Mouse (Mus musculus) embryonic fibroblast, embryonic 13.5 days (primary cell): Measurements from ENCODE around the gene Maged2. TPM values are rescaled to one million over a fixed set of nuclear protein-coding genes. Genes with fewer than 3 reads are reported as not detected.
"Not testable (repeated sequence)": the region's sequence is repeated elsewhere in the genome, so short reads cannot be mapped to it uniquely, and the experiment has no call there.

Experiments
- H3K27ac ChIP-seq: 2 replicates; pipeline ENCODE4 v1.5.1; 2012; ENCODE audit warnings: low read length, control low read depth, inconsistent platforms; ENCODE audit not compliant: insufficient read depth
- H3K4me1 ChIP-seq: 2 replicates; pipeline ENCODE4 v1.6.1; 2011; ENCODE audit warnings: low read length; ENCODE audit not compliant: control insufficient read depth, insufficient read depth
- H3K4me3 ChIP-seq: 2 replicates; pipeline ENCODE4 v1.5.1; 2011; ENCODE audit warnings: mild to moderate bottlenecking, control low read depth, low read length; ENCODE audit not compliant: insufficient read depth
- CTCF ChIP-seq: IDR thresholded peaks from 2 replicates; pipeline ENCODE4 v1.5.1; 2011; ENCODE audit warnings: mild to moderate bottlenecking, control low read depth, low read length, moderate library complexity, borderline replicate concordance; ENCODE audit not compliant: insufficient read depth
- POLR2A ChIP-seq: IDR thresholded peaks from 2 replicates; pipeline ENCODE4 v1.6.1; 2011; ENCODE audit warnings: low read depth, mild to moderate bottlenecking, control low read depth, low read length, moderate library complexity
- polyA plus RNA-seq: library from polyadenylated mRNA; stranded (reverse); fragments of >200 nt; gene quantifications from 2 replicates; pipeline ENCODE4 v1.2.4, GENCODE M21; 2011; ENCODE audit warnings: low read depth; ENCODE audit not compliant: missing spikeins, insufficient read length

The Maged2 gene
- 160 and 165 TPM in 2 replicates for polyA plus RNA-seq

GRCm38 (mm10) chrX:150814139-150814469 lies at the start of gene Maged2:
TSS of gene Maged2 (minus strand) at chrX:150814345.
- TF ChIP-seq POLR2A = peak; percentile 81
- no peak for TF ChIP-seq CTCF
- Histone ChIP-seq H3K4me1 (no peaks in the 10 kb centered on the region), H3K27ac (peak within 1 kb of the TSS; percentile 87), H3K4me3 (peak within 1 kb of the TSS; percentile 60)

DNA sequence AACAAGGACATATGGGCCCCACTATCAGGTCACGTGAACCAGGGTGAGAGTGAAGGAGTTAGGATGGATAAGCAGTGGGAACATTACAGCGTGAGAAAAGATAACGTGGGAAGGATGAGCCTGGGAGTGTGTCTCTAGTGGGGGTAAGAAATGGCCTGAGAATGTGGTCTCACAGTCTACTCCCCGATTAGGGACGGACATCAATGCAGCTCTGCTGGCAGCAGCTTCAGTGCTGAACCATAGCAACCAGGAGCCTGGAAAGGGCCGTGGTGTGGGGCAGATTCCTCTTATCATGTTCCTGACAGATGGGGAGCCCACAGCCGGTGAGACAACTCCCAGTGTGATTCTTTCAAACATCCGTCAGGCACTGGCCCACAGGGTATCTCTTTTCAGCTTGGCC lies 34.1 kb upstream of the Maged2 start:
- Histone ChIP-seq H3K27ac (no peak overlapping the region), H3K4me3 (no peak overlapping the region), H3K4me1 (no peaks in the 10 kb centered on the region)
- TF ChIP-seq CTCF = no peak
- TF ChIP-seq POLR2A = no peak

- H3K4me3 ChIP-seq, H3K4me1 ChIP-seq, H3K27ac ChIP-seq: not testable (repeated sequence)
Measured at GRCm38 (mm10) chrX:150845480-150846205, 31.5 kb upstream of the Maged2 start.

- H3K4me1 ChIP-seq, H3K27ac ChIP-seq, H3K4me3 ChIP-seq: not testable (repeated sequence)
Measured at GRCm38 (mm10) chrX:150843257-150843656, 29.1 kb upstream of the Maged2 start.

- TF ChIP-seq POLR2A (no peak), CTCF (no peak)
- H3K4me1 ChIP-seq = no peaks in the 10 kb centered on the region
- no peak overlapping the region for H3K27ac ChIP-seq
- no peak overlapping the region for H3K4me3 ChIP-seq
Measured at GRCm38 (mm10) chrX:150830297-150830696, 16.2 kb upstream of the Maged2 start.

GRCm38 (mm10) chrX:150817278-150817677 lies 3.1 kb upstream of the Maged2 start:
- Histone ChIP-seq H3K4me3 (no peak overlapping the region), H3K4me1 (no peaks in the 10 kb centered on the region), H3K27ac (no peak overlapping the region)
- TF ChIP-seq POLR2A = no peak
- TF ChIP-seq CTCF = no peak

DNA sequence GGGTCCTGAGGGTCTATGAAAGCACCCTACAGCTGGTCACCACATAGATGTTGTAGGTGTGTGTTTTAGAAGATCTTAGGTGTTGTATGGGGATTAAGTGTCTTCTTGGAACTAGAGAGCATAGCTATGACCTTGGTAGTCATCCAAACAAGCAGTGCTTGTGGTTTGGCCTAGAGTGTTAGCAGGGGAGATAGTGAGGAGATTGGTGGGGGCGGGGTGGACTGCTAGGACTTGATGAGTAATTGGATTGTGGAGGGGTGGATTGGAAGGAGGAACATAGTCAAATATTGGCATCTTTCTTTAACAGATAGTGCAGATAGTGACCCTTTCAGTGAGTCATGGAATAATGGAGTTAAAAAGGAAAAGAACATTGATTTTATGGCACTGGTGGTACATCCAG lies 1.5 kb upstream of the Maged2 start:
- TF ChIP-seq CTCF (no peak), POLR2A (no peak)
- no peak overlapping the region for H3K4me3 ChIP-seq

GRCm38 (mm10) chrX:150813464-150814138 lies 544 bp downstream of the Maged2 start:
- Histone ChIP-seq H3K4me3 (peak overlapping the region; percentile 60), H3K4me1 (no peaks in the 10 kb centered on the region), H3K27ac (peak overlapping the region; percentile 87)
- TF ChIP-seq POLR2A = peak; percentile 42; the same call in 1 of the 2 replicates
- TF ChIP-seq CTCF = no peak

More for the DNA sequence above, 1.5 kb upstream of the Maged2 start:
- Histone ChIP-seq H3K27ac (no peak overlapping the region), H3K4me1 (no peaks in the 10 kb centered on the region)

GRCm38 (mm10) chrX:150812787-150813298 lies 1.3 kb downstream of the Maged2 start:
- H3K4me1 ChIP-seq = no peaks in the 10 kb centered on the region
- H3K27ac ChIP-seq = peak overlapping the region; percentile 60

DNA sequence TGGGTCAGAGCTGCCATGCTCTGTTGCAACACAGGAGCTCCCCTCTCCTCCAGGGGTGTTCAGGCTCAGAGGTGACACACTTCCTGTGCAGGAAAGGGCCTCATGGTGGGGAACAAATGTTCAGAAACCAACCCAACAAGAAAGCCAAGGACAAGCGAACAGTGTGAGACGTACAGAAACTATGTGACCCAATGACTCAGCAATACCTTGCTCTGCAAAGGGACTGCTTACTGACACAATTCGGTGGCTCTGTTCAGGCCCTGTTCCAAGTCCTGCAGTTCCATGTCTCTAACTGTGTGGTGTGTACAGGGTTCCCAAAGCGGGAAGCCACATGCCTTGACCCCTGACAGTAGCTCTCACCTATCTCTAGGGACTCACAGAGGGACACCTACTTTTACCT lies 13.2 kb downstream of the Maged2 start:
- H3K27ac ChIP-seq, H3K4me3 ChIP-seq, H3K4me1 ChIP-seq: not testable (repeated sequence)

More at GRCm38 (mm10) chrX:150812787-150813298, 1.3 kb downstream of the Maged2 start:
- H3K4me3 ChIP-seq = peak overlapping the region; percentile 60
- TF ChIP-seq CTCF = no peak
- TF ChIP-seq POLR2A = no peak; the same call in 1 of the 2 replicates

DNA sequence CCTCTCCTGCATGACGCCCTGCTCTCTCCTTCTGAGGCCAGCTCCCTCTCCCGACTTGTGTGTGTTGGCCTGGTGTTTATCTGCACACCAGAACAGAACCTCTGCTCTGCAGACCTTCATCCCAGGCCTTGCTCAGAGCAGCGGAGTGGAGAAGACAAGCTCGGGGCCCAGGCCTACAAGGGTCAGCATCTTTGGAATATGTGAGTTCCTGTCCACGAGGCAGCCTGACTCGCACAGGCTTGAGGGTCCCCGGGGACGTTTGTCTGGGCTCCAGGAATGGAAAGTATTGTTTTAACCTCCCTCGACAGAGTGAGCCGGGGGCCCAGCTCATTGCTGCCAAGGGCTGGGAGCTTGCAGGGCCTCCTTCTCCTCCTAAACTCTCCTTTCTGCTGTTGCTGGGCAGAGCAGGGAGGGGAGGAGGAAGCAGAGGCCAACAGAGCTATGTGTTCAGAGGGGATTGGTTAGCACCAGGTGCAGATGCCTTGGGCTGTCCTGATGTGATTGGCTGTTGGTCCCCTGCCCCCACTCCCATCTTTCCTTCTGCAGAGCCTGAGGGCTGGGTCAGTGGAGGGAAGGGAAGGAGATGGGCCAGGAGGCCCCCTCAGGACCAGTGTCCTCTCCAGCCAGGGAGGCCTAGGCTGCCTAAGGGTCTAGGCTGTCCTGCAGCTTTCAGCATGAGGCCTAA lies 15.5 kb downstream of the Maged2 start:
- not testable (repeated sequence) for H3K4me1 ChIP-seq, H3K27ac ChIP-seq, H3K4me3 ChIP-seq
